ENCODE assay signal across 27 mouse cellular contexts in genomic region chr2:170870566-170870965, GRCm38 (mm10).
DNase-seq lines count a peak whose midpoint lies in the region; ATAC-seq lines count a peak whose summit lies in the region.
"Had no signal": no experiment of that assay in that cellular context is flagged by ENCODE, and none has a peak within 500 bp of the region (broad histone marks: within the 10 kb centered on the region; RNA-seq: fewer than 3 reads in every experiment).

No protein-coding gene starts in this region.

- no peak overlapping the region for H3K4me3 ChIP-seq in midbrain, embryonic 13.5 days (replicated peaks)
- no peak overlapping the region for H3K4me3 ChIP-seq in midbrain, embryonic 11.5 days (ENCODE audit: low read depth, low read length)
- H3K4me3 ChIP-seq: erythroblast, embryonic 14.5 days; forebrain, embryonic 12.5 days; hindbrain, embryonic 12.5 days; midbrain, embryonic 12.5 days; neural tube, embryonic 15.5 days had no signal

- H3K9ac ChIP-seq in midbrain, embryonic 13.5 days (replicated peaks), result no peak overlapping the region
- no peak overlapping the region for H3K9ac ChIP-seq in midbrain, embryonic 11.5 days (ENCODE audit: low read length)
- H3K9ac ChIP-seq: forebrain, embryonic 12.5 days; hindbrain, embryonic 12.5 days; liver, embryonic 14.5 days; midbrain, embryonic 12.5 days; neural tube, embryonic 15.5 days had no signal

- H3K9me3 ChIP-seq in midbrain, embryonic 13.5 days, result no peaks in the 10 kb centered on the region
- H3K9me3 ChIP-seq in midbrain, embryonic 11.5 days (ENCODE audit: control insufficient read depth, low read length), result no peaks in the 10 kb centered on the region
- H3K9me3 ChIP-seq: forebrain, embryonic 12.5 days; hindbrain, embryonic 12.5 days; midbrain, embryonic 12.5 days; neural tube, embryonic 15.5 days had no signal

- H3K27ac ChIP-seq in midbrain, embryonic 13.5 days, result no peak overlapping the region
- no peak overlapping the region for H3K27ac ChIP-seq in midbrain, embryonic 11.5 days (ENCODE audit: low read depth, low read length)
- H3K27ac ChIP-seq: forebrain, embryonic 12.5 days; hindbrain, embryonic 12.5 days; liver, embryonic 14.5 days; macrophage; midbrain, embryonic 12.5 days; neural tube, embryonic 15.5 days had no signal

- H3K36me3 ChIP-seq in midbrain, embryonic 13.5 days, result peaks cover 6% of the 10 kb centered on the region; the same call in 1 of the 2 replicates
- H3K36me3 ChIP-seq in midbrain, embryonic 11.5 days (ENCODE audit: control insufficient read depth, insufficient read depth, low read length), result 0 out of 2 replicates have a peak, but pooled peaks cover 2% of the 10 kb centered on the region
- H3K36me3 ChIP-seq: forebrain, embryonic 12.5 days; hindbrain, embryonic 12.5 days; midbrain, embryonic 12.5 days had no signal

- no peaks in the 10 kb centered on the region for H3K4me1 ChIP-seq in midbrain, embryonic 13.5 days (replicated peaks)
- H3K4me1 ChIP-seq in midbrain, embryonic 11.5 days (ENCODE audit: control insufficient read depth, insufficient read depth, low read length), result no peaks in the 10 kb centered on the region
- H3K4me1 ChIP-seq: forebrain, embryonic 12.5 days; hindbrain, embryonic 12.5 days; midbrain, embryonic 12.5 days had no signal

- H3K4me2 ChIP-seq in midbrain, embryonic 13.5 days (replicated peaks), result no peak overlapping the region
- no peak overlapping the region for H3K4me2 ChIP-seq in midbrain, embryonic 11.5 days
- H3K4me2 ChIP-seq: forebrain, embryonic 12.5 days; hindbrain, embryonic 12.5 days; midbrain, embryonic 12.5 days; neural tube, embryonic 15.5 days had no signal

- no peaks in the 10 kb centered on the region for H3K27me3 ChIP-seq in midbrain, embryonic 13.5 days
- no peaks in the 10 kb centered on the region for H3K27me3 ChIP-seq in midbrain, embryonic 11.5 days (ENCODE audit: control insufficient read depth, insufficient read depth, low read length)
- H3K27me3 ChIP-seq: forebrain, embryonic 12.5 days; hindbrain, embryonic 12.5 days; midbrain, embryonic 12.5 days; neural tube, embryonic 15.5 days had no signal

- ATAC-seq in midbrain, embryonic 13.5 days, result 0 out of 2 replicates have a peak, but pooled peaks have one; percentile 27
- ATAC-seq in midbrain, embryonic 11.5 days (ENCODE audit: low FRiP score), result no peak
- ATAC-seq: intestine, embryonic 16.5 days had no signal

- peak; percentile 50 to 61 for DNase-seq in adrenal gland, adult (ENCODE audit: inconsistent age in 2 of 2, low spot score in 1 of 2)
- no peak for DNase-seq in adrenal gland, postnatal 4 days (ENCODE audit: low spot score in 2 of 2)
- DNase-seq in midbrain, embryonic 11.5 days (ENCODE audit: low spot score, missing footprints), result no peak
- DNase-seq in adrenal gland, postnatal 25 days, result peak; percentile 27
- DNase-seq in cerebellum, postnatal 36 days, result no peak
- no peak for DNase-seq in cerebellum, postnatal 14 days
- DNase-seq in heart, postnatal 4 days, result no peak
- DNase-seq: cerebellum, adult 11 months; cerebellum, adult 9-10 months; gastrocnemius, postnatal 10 days; heart, postnatal 14 days; kidney, postnatal 25 days; liver; lung, adult 2 months; lung, postnatal 10 days; right cerebral cortex, postnatal 25 days; spleen, adult 18-20 months; thymus, postnatal 36 days had no signal

- 91% methylated on average over 15 of the region's 15 CpGs for WGBS in midbrain, embryonic 13.5 days
- WGBS in midbrain, embryonic 11.5 days, result 90% methylated on average over 15 of the region's 15 CpGs

Comparison
In these comparisons a context has a peak if more than half of its experiments do, and no peak if none do; other contexts are left out.
1. DNase-seq: peak in adrenal gland, adult (2 of 2) and adrenal gland, postnatal 25 days (single experiment); none in adrenal gland, postnatal 4 days (0 of 2), midbrain, embryonic 11.5 days (single experiment), cerebellum, postnatal 36 days (0 of 2), cerebellum, postnatal 14 days (0 of 2) and heart, postnatal 4 days (single experiment).